Mouse (Mus musculus) kidney, adult 2 months (tissue): ENCODE measurements around the gene Rnf31. TPM values are rescaled to one million over a fixed set of nuclear protein-coding genes. Genes with fewer than 3 reads are reported as not detected.

Experiments
- DNase-seq: peaks from one replicate; pipeline ENCODE4 v3.0.0; 2021
- H3K27ac ChIP-seq: fragments of 200-500 bp; 2 replicates; pipeline ENCODE4 v1.5.1; 2012; ENCODE audit warnings: low read depth, low read length, control low read depth, inconsistent platforms; ENCODE audit not compliant: insufficient read depth
- H3K27me3 ChIP-seq: fragments of 200-500 bp; replicated peaks from 2 replicates; pipeline ENCODE4 v1.6.1; 2012; ENCODE audit warnings: mild to moderate bottlenecking, moderate library complexity, low read length, inconsistent platforms; ENCODE audit not compliant: control insufficient read depth, insufficient read depth
- H3K36me3 ChIP-seq: fragments of 200-500 bp; 2 replicates; pipeline ENCODE4 v1.6.1; 2012; ENCODE audit warnings: mild to moderate bottlenecking, moderate library complexity, low read length, inconsistent platforms; ENCODE audit not compliant: control insufficient read depth, insufficient read depth
- H3K4me1 ChIP-seq: fragments of 200-500 bp; 2 replicates; pipeline ENCODE4 v1.6.1; 2011; ENCODE audit warnings: low read length; ENCODE audit not compliant: control insufficient read depth, insufficient read depth
- H3K4me3 ChIP-seq: fragments of 200-500 bp; 2 replicates; pipeline ENCODE4 v1.5.1; 2011; ENCODE audit warnings: mild to moderate bottlenecking, low read depth, low read length, control low read depth; ENCODE audit not compliant: insufficient read depth
- CTCF ChIP-seq: fragments of 200-500 bp; conservative IDR thresholded peaks from 2 replicates; pipeline ENCODE4 v1.5.1; 2011; ENCODE audit warnings: low read depth, mild to moderate bottlenecking, control low read depth, low read length, moderate library complexity, mixed read lengths; ENCODE audit not compliant: insufficient read depth, insufficient read length
- POLR2A ChIP-seq: fragments of 200-500 bp; IDR thresholded peaks from one replicate; pipeline ENCODE4 v1.6.1; 2011; ENCODE audit warnings: low read depth, low read length, control low read depth
- WGBS: fragments of 180-500 bp; shearing (Covaris S2); methylation state at CpG from one replicate; pipeline ENCODE4 v1.1.7; 2018; 5-methylcytosine and 5-hydroxymethylcytosine counted together
- polyA plus RNA-seq: library from polyadenylated mRNA; depleted of rRNA; stranded (reverse); fragments of >200 nt; gene quantifications from 2 replicates; pipeline ENCODE4 v1.2.3, GENCODE M21; 2012

Rnf31 gene
- polyA plus RNA-seq, 1 experiment: 27.6 TPM

- TF ChIP-seq POLR2A (no peak), CTCF (no peak)
- peak overlapping the region; percentile 97 for H3K4me3 ChIP-seq
- no peaks in the 10 kb centered on the region; the same call in 1 of the 2 replicates for H3K36me3 ChIP-seq
- peaks cover 11% of the 10 kb centered on the region; the same call in 1 of the 2 replicates for H3K4me1 ChIP-seq
- no peak for DNase-seq
- no peak overlapping the region for H3K27ac ChIP-seq
- H3K27me3 ChIP-seq: no peaks in the 10 kb centered on the region
- 53% methylated on average over 5 of the region's 5 CpGs for WGBS
These were observed 7.2 kb upstream of the Rnf31 start for GRCm38 (mm10) chr14:55584303-55584701.

DNA sequence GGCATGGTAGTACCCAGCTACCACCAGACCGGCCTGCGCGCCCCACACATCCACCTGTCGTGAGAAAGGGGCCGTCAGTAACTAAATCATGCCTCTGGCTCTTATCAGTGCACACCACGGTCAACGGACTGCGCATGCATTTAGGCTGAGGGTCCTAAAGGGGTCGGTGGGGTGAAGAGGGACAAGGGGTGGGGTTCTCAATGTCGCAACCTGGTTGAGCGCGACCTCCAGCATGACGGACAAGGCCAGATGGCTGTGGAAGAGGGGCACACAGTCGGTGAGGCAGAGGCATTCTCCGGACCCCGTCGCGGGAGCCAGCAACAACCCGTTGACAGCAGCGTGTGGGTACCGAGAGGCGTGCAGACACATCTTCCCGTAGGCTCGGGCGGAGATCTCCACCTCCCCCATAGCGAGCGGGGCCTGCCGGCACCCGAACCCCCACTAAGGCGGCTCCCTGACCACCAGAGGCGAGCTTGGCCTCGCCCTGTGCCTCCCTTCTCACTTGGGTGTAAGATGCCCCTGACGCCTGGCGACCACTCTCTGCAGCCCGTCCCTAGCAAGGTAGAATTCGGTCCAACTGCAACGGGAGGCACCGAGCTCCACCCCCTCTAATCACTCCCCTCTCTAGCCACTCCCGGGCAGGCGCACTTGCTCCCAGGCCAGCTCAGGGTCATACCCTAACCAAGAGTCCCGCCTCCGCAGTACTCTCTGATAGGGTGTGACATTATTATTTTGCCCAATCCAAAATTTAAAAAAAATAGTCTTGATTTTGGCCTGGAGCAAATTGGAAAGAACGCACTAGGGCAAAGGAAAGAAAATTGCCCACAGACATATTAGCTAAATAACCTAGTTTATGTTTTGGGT, 6.6 kb upstream of the Rnf31 start, which contains the start of gene Emc9:
Gene Emc9, minus strand, starts transcription at position 601 of the 864 bp plus-strand sequence.
- peaks cover 11% of the 10 kb centered on the region; the same call in 1 of the 2 replicates for H3K4me1 ChIP-seq
- no peak for TF ChIP-seq CTCF
- TF ChIP-seq POLR2A: no peak
- H3K4me3 ChIP-seq: peak within 1 kb of the TSS; percentile 97
- DNase-seq: peak; percentile 90
- 5% methylated on average over 43 of the region's 43 CpGs for WGBS
- peak within 1 kb of the TSS; percentile 58; the same call in 1 of the 2 replicates for H3K27ac ChIP-seq
- no peaks in the 10 kb centered on the region for H3K27me3 ChIP-seq
- no peaks in the 10 kb centered on the region; the same call in 1 of the 2 replicates for H3K36me3 ChIP-seq

DNA sequence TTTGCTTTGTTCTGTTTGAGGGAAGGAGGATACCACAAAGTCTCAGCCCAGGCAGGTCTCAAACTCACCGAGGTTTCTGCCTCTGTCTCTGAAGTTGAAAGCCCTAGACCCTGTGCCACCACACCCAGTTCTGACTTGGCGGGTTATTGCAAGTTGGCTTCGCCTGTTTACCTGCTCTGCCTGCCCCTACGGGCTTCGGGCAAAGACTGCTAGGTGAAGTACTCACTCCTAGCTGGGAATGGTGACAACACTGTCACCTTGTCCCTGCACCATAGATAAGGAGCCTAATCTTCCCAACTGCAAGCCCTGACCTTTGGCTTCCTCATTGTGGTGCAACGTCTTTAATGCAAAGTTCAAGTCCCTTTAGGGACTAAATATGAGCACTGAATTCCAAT, 5.9 kb upstream of the Rnf31 start:
- H3K36me3 ChIP-seq: no peaks in the 10 kb centered on the region; the same call in 1 of the 2 replicates
- DNase-seq: no peak
- 0 out of 2 replicates have a peak overlapping the region, but pooled peaks have one; percentile 13 for H3K27ac ChIP-seq
- peaks cover 11% of the 10 kb centered on the region; the same call in 1 of the 2 replicates for H3K4me1 ChIP-seq
- no peak overlapping the region for H3K4me3 ChIP-seq
- H3K27me3 ChIP-seq: no peaks in the 10 kb centered on the region
- 57% methylated on average over 6 of the region's 6 CpGs for WGBS
- no peak for TF ChIP-seq POLR2A
- TF ChIP-seq CTCF: no peak

DNA sequence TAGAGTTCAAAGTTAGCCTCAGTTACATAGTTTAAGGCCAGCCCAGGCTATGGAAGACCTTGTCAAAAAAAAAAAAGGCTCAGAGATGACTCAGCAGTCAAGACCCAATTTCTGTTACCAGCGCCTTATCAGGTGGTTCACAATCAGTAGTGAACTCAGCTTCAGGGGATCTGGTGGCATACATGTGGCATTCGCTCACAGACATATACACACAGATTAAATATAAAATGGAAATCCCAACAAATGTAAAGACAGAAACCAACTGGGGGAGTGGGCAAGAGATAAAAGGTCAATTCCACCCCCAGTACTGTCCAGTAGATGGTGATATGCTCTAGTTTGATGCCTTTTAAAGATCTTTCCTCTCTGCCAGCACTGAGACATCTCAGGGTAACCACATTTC, 5.4 kb upstream of the Rnf31 start:
- H3K4me1 ChIP-seq: peaks cover 11% of the 10 kb centered on the region; the same call in 1 of the 2 replicates
- 95% methylated on average over 2 of the region's 2 CpGs for WGBS
- TF ChIP-seq POLR2A: no peak
- no peak for TF ChIP-seq CTCF
- H3K36me3 ChIP-seq: no peaks in the 10 kb centered on the region; the same call in 1 of the 2 replicates
- no peaks in the 10 kb centered on the region for H3K27me3 ChIP-seq
- no peak for DNase-seq
- H3K27ac ChIP-seq: no peak overlapping the region
- no peak overlapping the region for H3K4me3 ChIP-seq

DNA sequence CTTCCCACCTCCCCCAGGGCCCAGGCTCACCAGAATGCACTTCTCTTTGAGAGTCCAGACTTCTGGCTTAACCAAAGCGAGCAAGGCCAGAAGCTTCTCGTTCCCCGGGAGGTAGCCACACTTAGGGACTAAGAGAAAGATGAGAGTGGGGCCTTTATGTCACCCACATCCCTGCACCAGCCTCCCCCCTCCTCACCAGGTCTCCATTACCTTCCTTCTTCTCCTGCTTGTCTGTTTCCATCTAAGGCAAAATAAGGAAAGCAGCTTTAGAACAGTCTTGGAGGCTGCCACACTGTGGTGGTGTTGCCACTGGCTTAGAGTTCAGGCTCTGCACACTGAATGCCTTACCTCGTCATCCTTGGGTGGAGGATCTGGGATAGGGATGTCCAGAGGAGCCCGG, 2.2 kb upstream of the Rnf31 start:
- H3K4me3 ChIP-seq: no peak overlapping the region
- 87% methylated on average over 5 of the region's 5 CpGs for WGBS
- peaks cover 10% of the 10 kb centered on the region; the same call in 1 of the 2 replicates for H3K4me1 ChIP-seq
- no peak for DNase-seq
- peaks cover 1% of the 10 kb centered on the region for H3K36me3 ChIP-seq
- TF ChIP-seq CTCF (no peak), POLR2A (no peak)
- H3K27ac ChIP-seq: no peak overlapping the region
- H3K27me3 ChIP-seq: no peaks in the 10 kb centered on the region

DNA sequence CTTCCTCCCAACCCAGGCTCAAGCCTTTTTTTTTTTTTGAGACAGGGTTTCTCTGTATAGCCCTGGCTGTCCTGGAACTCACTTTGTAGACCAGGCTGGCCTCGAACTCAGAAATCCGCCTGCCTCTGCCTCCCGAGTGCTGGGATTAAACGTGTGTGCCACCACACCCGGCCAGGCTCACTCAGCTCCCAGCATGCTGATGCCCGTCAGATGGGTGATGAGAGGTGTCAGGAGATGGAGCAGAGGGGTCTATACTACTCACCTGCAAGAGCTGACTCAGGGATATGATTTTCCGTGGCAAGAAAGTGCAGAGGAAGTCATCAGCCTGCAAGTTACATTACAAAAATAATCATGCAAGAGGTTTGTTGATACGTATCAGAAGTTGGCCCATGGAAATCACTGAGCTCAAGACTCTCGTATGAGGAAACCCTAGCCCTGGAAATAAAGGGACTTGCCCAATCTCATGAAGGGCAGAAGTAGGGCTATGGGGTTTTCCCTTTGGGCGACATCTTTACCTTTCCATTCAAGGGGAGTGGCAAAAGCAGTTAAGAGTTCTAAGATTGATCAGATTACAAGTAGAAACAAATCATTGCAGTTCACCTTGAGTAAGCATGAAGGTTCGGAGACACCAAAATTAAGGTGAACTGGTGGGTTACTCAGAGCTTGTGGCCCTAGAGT, 1.6 kb upstream of the Rnf31 start:
- Histone ChIP-seq H3K27me3 (no peaks in the 10 kb centered on the region), H3K36me3 (peaks cover 2% of the 10 kb centered on the region), H3K4me1 (peaks cover 5% of the 10 kb centered on the region; the same call in 1 of the 2 replicates), H3K4me3 (peak overlapping the region; percentile 89), H3K27ac (peak overlapping the region; percentile 62; the same call in 1 of the 2 replicates)
- WGBS: 70% methylated on average over 11 of the region's 11 CpGs
- TF ChIP-seq POLR2A: no peak
- no peak for TF ChIP-seq CTCF
- no peak for DNase-seq
